Mouse (Mus musculus) midbrain, embryonic 10.5 days (tissue): Measurements from ENCODE around the gene Rps6kb1. TPM values are rescaled to one million over a fixed set of nuclear protein-coding genes. Genes with fewer than 3 reads are reported as not detected.
A peak's percentile ranks its signal among the peaks of the same experiment; 100 is the strongest.

Experiments used
- DNase-seq: peaks from one replicate; pipeline ENCODE4 v3.0.0-alpha.2; 2017; ENCODE audit warnings: low spot score
- H3K27ac ChIP-seq: fragments of 300-500 bp; sonication (generic); replicated peaks from 2 replicates; pipeline ENCODE4 v1.5.1; 2016; ENCODE audit warnings: mild to moderate bottlenecking
- H3K27me3 ChIP-seq: fragments of 300-500 bp; sonication (generic); 2 replicates; pipeline ENCODE4 v1.6.1; 2016; ENCODE audit warnings: low read depth, mild to moderate bottlenecking; ENCODE audit not compliant: poor library complexity, severe bottlenecking
- H3K36me3 ChIP-seq: fragments of 300-500 bp; sonication (generic); 2 replicates; pipeline ENCODE4 v1.6.1; 2016; ENCODE audit warnings: mild to moderate bottlenecking, moderate library complexity
- H3K4me1 ChIP-seq: fragments of 300-500 bp; sonication (generic); 2 replicates; pipeline ENCODE4 v1.6.1; 2016
- H3K4me3 ChIP-seq: fragments of 300-500 bp; sonication (generic); 2 replicates; pipeline ENCODE4 v1.5.1; 2016; ENCODE audit warnings: mild to moderate bottlenecking, moderate library complexity
- H3K9me3 ChIP-seq: fragments of 300-500 bp; sonication (generic); replicated peaks from 2 replicates; pipeline ENCODE4 v1.6.1; 2016; ENCODE audit warnings: mild to moderate bottlenecking
- WGBS: fragments of 180-500 bp; shearing (Covaris S2); methylation state at CpG from one replicate; pipeline ENCODE4 v1.1.7; 2016; 5-methylcytosine and 5-hydroxymethylcytosine counted together
- polyA plus RNA-seq: library from polyadenylated mRNA; unstranded; fragments of >200 nt; fragmentation: Nextera tagmentation; extraction: Ambion mirVana; gene quantifications from 2 replicates; pipeline ENCODE4 v1.2.1, GENCODE M21; 2016

Gene Rps6kb1
- polyA plus RNA-seq, 1 experiment from 2014 or later = 56.2 TPM

DNA sequence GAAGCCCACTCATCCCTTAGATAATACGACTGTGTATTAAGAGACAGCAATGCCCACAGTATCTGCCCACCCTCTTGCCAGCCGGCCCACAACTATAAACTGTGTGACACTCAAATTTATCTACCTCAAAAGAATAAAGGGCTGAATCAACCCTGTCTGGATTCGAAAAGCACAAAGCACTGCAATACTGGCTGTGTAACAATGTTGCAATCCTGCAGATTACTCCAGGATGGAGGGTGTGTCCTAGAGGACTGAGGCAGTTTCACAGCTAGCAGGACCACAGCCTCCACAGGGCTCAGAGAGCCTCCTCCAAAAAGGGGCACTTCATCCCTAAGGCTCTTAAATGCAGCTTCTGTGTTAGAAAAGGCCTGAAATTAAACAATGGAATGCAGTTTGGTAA, 28.0 kb downstream of the Rps6kb1 start:
- DNase-seq = no peak
- Histone ChIP-seq H3K9me3 (no peaks in the 10 kb centered on the region; the same call in 1 of the 2 replicates), H3K4me3 (no peak overlapping the region), H3K4me1 (no peaks in the 10 kb centered on the region), H3K27ac (no peak overlapping the region), H3K36me3 (peaks cover 93% of the 10 kb centered on the region), H3K27me3 (no peaks in the 10 kb centered on the region)
- 92% methylated on average over 3 of the region's 3 CpGs for WGBS

DNA sequence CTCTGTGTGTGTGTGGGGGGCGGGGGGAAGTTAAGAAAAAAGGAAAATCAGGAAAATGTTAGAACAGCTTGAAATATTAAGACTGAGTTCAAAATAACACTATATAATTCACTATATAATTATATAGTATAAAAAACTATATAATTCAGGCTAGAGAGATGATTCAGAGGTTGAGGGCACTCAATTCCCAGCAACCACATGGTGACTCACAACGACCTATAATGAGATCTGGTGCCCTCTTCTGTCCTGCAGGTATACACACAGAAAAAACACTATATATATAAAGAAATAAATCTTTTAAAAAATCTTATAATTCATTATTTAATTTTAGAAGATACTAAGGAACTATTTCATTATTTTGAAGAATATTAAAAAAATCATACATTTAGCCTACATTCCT, 36.6 kb downstream of the Rps6kb1 start:
- peaks cover 98% of the 10 kb centered on the region for H3K36me3 ChIP-seq
- H3K4me3 ChIP-seq = no peak overlapping the region
- no peak for DNase-seq
- no peaks in the 10 kb centered on the region for H3K27me3 ChIP-seq
- WGBS = 95% methylated on average over 2 of the region's 2 CpGs
- H3K27ac ChIP-seq = no peak overlapping the region
- H3K9me3 ChIP-seq = no peaks in the 10 kb centered on the region
- H3K4me1 ChIP-seq = no peaks in the 10 kb centered on the region

DNA sequence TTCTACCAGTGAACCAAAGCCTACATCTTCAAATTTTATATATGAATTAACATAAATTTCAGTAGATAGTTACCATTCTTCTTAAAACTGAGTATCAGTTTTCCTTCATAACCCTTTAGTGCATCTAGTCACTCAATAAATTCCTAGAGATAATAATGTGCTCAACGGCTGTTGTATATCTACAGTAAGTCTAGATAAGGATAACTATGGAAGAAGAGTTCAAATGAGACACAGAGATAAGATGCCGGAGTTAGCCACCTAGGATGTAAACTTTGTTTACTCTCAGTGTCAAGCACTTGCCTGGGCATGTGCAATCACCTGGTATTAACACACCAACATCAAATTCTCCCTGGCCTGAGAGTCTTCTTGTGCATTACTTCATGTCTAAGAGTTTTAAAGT, 37.3 kb downstream of the Rps6kb1 start:
- H3K27me3 ChIP-seq = no peaks in the 10 kb centered on the region
- no peak overlapping the region for H3K27ac ChIP-seq
- no peak overlapping the region for H3K4me3 ChIP-seq
- H3K9me3 ChIP-seq = no peaks in the 10 kb centered on the region
- 93% methylated on average over 2 of the region's 2 CpGs for WGBS
- no peak for DNase-seq
- H3K36me3 ChIP-seq = peaks cover 98% of the 10 kb centered on the region
- no peaks in the 10 kb centered on the region for H3K4me1 ChIP-seq

DNA sequence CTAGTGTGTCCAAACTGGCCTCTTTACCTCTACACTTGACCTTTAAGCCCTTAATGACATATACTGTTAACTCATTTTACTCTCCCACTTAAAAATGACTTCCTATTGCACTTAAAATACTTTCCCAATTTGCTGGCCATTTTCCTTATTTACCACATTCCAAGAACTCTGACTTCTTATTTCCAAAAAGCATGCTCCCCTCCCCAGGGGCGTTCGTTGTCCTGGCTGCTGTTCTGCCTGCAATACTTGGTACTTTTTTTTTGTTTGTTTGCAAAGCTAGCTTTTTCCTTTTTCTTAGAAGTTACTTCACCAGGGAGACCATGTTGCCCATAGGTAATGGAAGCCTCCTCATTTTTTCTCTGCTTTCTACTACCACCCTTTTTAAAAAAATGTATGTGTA, 41.5 kb downstream of the Rps6kb1 start:
- DNase-seq = no peak
- Histone ChIP-seq H3K36me3 (peaks cover 73% of the 10 kb centered on the region), H3K4me1 (no peaks in the 10 kb centered on the region), H3K27me3 (no peaks in the 10 kb centered on the region), H3K27ac (no peak overlapping the region), H3K9me3 (no peaks in the 10 kb centered on the region), H3K4me3 (no peak overlapping the region)
- WGBS = 93% methylated on average over 2 of the region's 2 CpGs

DNA sequence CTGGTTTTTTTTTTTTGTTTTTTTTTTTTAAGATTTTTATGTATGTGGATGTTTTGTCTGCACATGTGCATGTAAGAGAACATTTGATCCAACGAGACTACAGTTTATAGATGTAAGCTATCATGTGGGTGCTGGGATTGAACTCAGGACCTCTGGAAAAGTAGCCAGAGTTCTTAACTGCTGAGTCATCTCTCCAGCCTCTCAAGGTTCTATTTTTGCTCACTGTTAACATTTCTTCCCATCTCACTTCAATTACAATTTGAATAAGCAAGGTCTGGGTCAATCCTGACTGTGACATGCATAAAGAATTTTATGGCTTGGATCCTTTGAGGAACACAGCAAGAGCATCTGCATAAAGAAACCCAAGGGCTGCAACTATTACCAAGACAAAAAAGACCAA, 43.8 kb downstream of the Rps6kb1 start:
- DNase-seq = no peak
- 95% methylated on average over 1 of the region's 1 CpGs for WGBS
- peaks cover 66% of the 10 kb centered on the region for H3K36me3 ChIP-seq

DNA sequence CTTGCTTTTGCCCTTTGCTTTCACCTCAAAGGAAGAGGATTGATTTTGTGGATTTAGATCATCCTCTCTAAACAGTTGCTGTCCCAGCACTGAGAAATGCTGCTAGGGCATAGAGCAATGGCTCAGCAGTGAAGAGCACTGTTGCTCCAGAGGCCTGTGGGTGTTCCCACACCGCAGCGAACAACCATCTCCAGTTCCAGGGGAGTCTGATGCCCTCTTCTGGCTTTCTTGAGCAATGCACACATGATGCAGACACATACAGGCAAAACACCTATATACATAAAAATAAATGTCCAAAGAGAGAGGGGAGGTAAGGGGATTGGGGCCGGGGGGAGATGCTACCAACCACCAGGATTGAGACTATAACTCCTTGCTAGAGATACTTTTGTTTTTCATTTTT, 46.7 kb downstream of the Rps6kb1 start:
- Histone ChIP-seq H3K27me3 (no peaks in the 10 kb centered on the region), H3K4me1 (no peaks in the 10 kb centered on the region), H3K9me3 (no peaks in the 10 kb centered on the region), H3K36me3 (peaks cover 41% of the 10 kb centered on the region), H3K27ac (no peak overlapping the region), H3K4me3 (no peak overlapping the region)
- WGBS = 81% methylated on average over 3 of the region's 3 CpGs
- no peak for DNase-seq

More for the DNA sequence above, 43.8 kb downstream of the Rps6kb1 start:
- H3K27ac ChIP-seq = no peak overlapping the region
- no peaks in the 10 kb centered on the region for H3K4me1 ChIP-seq
- H3K9me3 ChIP-seq = no peaks in the 10 kb centered on the region
- no peaks in the 10 kb centered on the region for H3K27me3 ChIP-seq
- H3K4me3 ChIP-seq = no peak overlapping the region

DNA sequence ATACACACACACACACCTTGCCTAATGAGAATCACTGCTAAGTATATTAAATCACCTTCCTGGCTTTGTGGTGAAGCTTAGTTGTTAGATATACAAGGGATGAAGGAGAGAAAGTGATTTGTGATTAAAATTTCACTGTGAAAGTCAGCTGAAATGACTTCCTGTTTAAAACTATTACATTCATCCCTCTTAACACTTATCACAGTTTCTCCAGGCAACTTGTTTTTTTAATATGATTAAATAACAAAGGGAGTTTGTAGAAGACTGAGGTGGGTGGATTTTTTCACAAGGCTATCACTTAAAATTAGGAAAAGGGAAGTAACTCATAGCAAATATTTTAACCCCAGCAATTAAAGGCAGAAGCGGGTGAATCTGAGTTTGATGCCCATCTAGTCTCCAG, 47.2 kb downstream of the Rps6kb1 start:
- H3K36me3 ChIP-seq = peaks cover 40% of the 10 kb centered on the region
- 94% methylated on average over 1 of the region's 1 CpGs for WGBS

DNA sequence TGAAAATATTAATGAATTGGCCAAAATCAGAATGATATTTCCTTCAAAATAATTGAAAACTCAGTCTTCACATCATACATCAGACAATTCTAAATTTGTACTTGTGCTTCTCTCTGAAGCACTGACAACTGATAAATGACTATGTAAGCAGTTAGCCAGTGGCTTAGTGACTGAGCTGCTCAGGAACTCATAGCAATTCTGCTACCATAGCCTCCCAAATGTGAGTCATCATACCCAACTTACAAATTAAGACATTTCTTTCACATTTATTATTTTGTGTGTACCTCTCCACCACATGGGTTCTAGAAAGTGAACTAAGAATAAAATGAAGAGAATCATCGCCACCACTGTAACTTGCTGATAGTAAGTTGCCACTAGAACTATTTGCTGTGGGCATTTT, 53.8 kb downstream of the Rps6kb1 start:
- Histone ChIP-seq H3K27ac (no peak overlapping the region), H3K9me3 (no peaks in the 10 kb centered on the region), H3K27me3 (no peaks in the 10 kb centered on the region), H3K36me3 (peaks cover 31% of the 10 kb centered on the region), H3K4me1 (peaks cover 4% of the 10 kb centered on the region), H3K4me3 (no peak overlapping the region)
- 97% methylated on average over 1 of the region's 1 CpGs for WGBS
- no peak for DNase-seq

More for the DNA sequence above, 47.2 kb downstream of the Rps6kb1 start:
- DNase-seq = no peak
- Histone ChIP-seq H3K4me1 (no peaks in the 10 kb centered on the region), H3K27ac (no peak overlapping the region), H3K4me3 (no peak overlapping the region), H3K9me3 (no peaks in the 10 kb centered on the region), H3K27me3 (no peaks in the 10 kb centered on the region)

DNA sequence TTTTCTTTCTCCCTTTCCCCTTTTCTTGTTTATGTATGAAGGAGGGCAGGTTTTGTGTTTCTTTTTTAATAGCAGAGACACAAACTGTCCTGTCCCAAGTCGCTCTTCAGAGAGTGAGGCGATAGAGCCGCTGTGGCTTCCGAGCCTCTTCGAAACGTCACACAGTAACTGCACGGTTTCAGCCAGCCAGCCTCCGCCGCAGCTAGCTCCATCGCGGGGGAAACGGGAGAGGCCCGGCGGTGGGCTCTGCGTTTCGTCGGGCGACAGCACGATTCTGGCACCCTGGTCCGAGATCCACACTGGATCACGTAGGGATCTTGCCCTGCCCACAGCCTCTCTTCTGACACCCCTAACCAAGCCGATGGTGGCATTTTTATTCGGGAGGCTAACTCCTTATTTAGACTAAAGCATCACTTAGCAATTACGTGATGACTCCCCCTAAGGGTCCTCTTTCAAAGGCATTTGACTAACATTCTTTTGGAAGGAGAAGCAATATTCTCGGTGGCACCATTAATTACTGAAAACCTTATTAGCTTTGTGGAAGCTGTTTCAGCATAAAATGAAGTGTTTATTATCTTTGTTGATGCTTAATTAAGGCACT, 59.6 kb downstream of the Rps6kb1 start:
- under 1% methylated on average over 25 of the region's 25 CpGs for WGBS
- DNase-seq = peak; percentile 68

DNA sequence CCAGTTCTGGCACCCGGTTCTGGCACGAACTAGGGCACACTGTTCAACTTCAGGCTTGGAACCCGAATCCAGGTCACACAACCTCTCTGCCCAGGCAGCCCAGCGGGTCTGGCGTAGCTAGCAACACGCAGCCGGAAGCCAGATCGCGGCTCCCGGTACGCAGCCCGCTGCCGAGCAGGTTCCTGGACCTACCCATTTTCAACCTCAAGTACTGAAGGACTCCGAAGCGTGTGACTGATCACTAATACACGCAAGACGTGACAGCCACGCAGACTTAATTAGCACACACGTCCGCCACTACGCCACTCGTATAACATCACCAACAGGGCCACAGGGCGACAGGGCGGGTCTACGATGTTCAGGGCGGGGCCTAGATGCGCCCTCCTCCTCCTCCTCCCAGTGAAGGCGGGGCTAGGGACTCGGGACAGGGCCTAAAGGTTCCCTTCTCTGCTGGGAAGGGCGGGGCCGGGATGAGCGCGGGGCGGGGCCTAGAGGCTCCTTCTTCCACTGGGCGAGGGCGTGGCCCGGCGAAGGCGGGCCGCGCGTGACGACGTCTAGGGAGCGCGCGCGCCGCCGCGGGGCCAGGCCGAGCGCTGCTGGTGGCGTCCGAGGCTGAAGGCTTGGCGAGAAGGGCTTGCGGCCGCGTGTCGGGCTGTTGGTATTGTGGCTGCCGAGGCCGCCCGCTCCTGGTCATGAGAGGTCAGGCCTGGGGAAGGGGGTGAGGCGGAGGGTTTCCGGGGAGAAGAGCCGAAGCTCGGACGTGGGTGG, 60.3 kb downstream of the Rps6kb1 start, which contains the start of gene Rnft1:
Rnft1 (plus strand) TSS at position 557 of the 768 bp plus-strand sequence.
- H3K4me1 ChIP-seq = peaks cover 12% of the 10 kb centered on the region
- peak within 1 kb of the TSS; percentile 65 for H3K4me3 ChIP-seq
- peaks cover 9% of the 10 kb centered on the region; the same call in 1 of the 2 replicates for H3K27me3 ChIP-seq
- peaks cover under 1% of the 10 kb centered on the region; the same call in 1 of the 2 replicates for H3K36me3 ChIP-seq
- WGBS = under 1% methylated on average over 68 of the region's 68 CpGs
- peak within 1 kb of the TSS; percentile 87 for H3K27ac ChIP-seq
- no peaks in the 10 kb centered on the region for H3K9me3 ChIP-seq
- peak; percentile 99 for DNase-seq

More for the DNA sequence above, 59.6 kb downstream of the Rps6kb1 start:
- Histone ChIP-seq H3K4me1 (peaks cover 12% of the 10 kb centered on the region), H3K27me3 (peaks cover 9% of the 10 kb centered on the region; the same call in 1 of the 2 replicates), H3K36me3 (peaks cover 7% of the 10 kb centered on the region), H3K9me3 (no peaks in the 10 kb centered on the region), H3K27ac (peak overlapping the region; percentile 87), H3K4me3 (peak overlapping the region; percentile 65)

DNA sequence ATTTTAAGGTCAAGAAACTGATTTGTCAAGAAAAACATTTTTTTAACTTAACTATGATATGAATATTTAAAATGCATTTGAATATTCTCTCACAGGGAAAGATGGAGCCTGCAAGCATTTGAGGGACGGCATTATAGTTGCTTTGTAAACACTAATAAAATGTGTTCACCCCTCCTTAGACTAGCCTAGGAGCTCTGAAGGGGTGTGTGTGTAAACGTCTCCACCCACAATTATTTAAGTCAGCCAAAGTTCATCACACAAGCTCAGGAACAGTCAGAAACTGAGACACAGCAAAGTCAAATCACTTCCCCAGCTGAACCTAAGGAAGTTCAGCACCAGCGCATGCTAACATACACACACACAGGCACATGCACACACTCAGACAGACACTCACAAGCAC, 71.0 kb downstream of the Rps6kb1 start:
- Histone ChIP-seq H3K4me1 (peaks cover 25% of the 10 kb centered on the region), H3K36me3 (no peaks in the 10 kb centered on the region), H3K4me3 (no peak overlapping the region), H3K27me3 (peaks cover 14% of the 10 kb centered on the region; the same call in 1 of the 2 replicates), H3K27ac (no peak overlapping the region), H3K9me3 (no peaks in the 10 kb centered on the region)
- DNase-seq = no peak
- 82% methylated on average over 3 of the region's 3 CpGs for WGBS

DNA sequence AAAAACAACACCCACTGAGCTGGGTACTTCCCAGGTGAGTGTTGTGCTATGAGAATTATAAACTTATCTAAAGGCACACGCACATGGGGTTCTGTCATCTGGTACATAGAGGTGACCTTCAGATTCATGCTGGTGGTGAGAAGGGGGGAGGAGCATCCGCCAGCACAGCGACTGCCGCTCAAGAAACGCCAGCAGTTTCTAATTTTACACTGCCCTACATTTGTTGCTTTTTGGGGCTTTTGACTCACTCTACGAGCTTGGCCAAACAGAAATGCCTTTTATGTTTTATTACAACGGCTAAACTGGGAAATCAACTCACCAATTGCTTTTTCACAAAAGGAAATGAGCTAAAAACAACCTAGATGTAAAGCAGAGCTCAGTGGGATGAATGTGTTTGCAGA, 71.8 kb downstream of the Rps6kb1 start:
- H3K4me1 ChIP-seq = peaks cover 25% of the 10 kb centered on the region
- no peak for DNase-seq
- no peak overlapping the region for H3K27ac ChIP-seq
- no peak overlapping the region for H3K4me3 ChIP-seq
- H3K9me3 ChIP-seq = no peaks in the 10 kb centered on the region
- H3K36me3 ChIP-seq = no peaks in the 10 kb centered on the region
- peaks cover 22% of the 10 kb centered on the region; the same call in 1 of the 2 replicates for H3K27me3 ChIP-seq
- 62% methylated on average over 7 of the region's 7 CpGs for WGBS

DNA sequence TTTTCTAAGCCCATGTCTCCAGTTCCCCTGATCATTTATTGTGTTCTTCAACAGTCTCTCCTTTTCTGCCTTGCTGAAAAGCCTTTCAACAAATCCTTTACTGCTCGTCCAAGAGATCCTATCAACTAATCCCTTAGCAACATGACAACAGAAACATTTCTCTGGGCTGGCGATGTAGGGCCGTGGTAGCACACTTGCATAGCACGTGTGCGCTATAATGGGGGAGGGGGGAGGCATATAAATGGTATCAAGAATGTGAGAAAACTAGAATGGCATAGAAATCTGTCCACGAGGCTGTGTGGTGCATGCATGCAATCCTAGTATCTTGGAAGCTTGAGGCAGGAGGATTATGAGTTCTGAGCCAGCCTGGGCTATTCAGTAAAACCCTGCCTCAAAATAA, 72.8 kb downstream of the Rps6kb1 start:
- H3K9me3 ChIP-seq = no peaks in the 10 kb centered on the region
- peaks cover 25% of the 10 kb centered on the region for H3K4me1 ChIP-seq
- 36% methylated on average over 6 of the region's 6 CpGs for WGBS
- no peaks in the 10 kb centered on the region for H3K36me3 ChIP-seq
- H3K27ac ChIP-seq = no peak overlapping the region
- DNase-seq = peak; percentile 33
- H3K4me3 ChIP-seq = no peak overlapping the region
- peaks cover 24% of the 10 kb centered on the region; the same call in 1 of the 2 replicates for H3K27me3 ChIP-seq
